Mouse (Mus musculus): ENCODE measurements around the gene Isyna1. TPM values are rescaled to one million over a fixed set of nuclear protein-coding genes. Genes with fewer than 3 reads are reported as not detected.

The Isyna1 gene
- total RNA-seq, 4 experiments from 2014 or later: 15.5 to 37.5 (median 23.7) TPM

Other genes starting within 250 kb of the Isyna1 start
- 10 to 100 TPM; 46.7 to 48.8 (median 47.5) TPM for gene Upf1, start 241.1 kb upstream of the Isyna1 start, total RNA-seq (2022)
- gene Comp, start 220.8 kb upstream of the Isyna1 start, total RNA-seq (2022): 1 to 10 TPM; 4.7 to 7.7 (median 6.2) TPM
- gene Crtc1, start 154.8 kb upstream of the Isyna1 start, total RNA-seq (2022): 1 to 10 TPM; 7.5 to 9.8 (median 7.6) TPM
- gene Klhl26, start 117.4 kb upstream of the Isyna1 start, total RNA-seq (2022): 1 to 10 TPM; 8.1 to 9.3 (median 8.4) TPM
- not detected for gene Tmem59l, start 107.0 kb upstream of the Isyna1 start, total RNA-seq (2022)
- gene Crlf1, start 101.2 kb upstream of the Isyna1 start, total RNA-seq (2022): under 1 TPM in 2 of 4 experiments, not detected in 2; 0.57 to 0.97 TPM
- gene Rex1bd, start 87.6 kb upstream of the Isyna1 start, total RNA-seq (2022): 100 to 1,000 TPM; 118 to 133 (median 124) TPM
- 1,000 to 10,000 TPM; 1,436 to 1,703 (median 1,558) TPM for gene Uba52, start 83.6 kb upstream of the Isyna1 start, total RNA-seq (2022)
- 100 to 1,000 TPM; 135 to 145 (median 137) TPM for gene Fkbp8, start 66.6 kb upstream of the Isyna1 start, total RNA-seq (2022)
- gene Kxd1, start 66.4 kb upstream of the Isyna1 start, total RNA-seq (2022): 100 to 1,000 TPM in 3 of 4 experiments, 10 to 100 TPM in 1; 97.9 to 114 (median 103) TPM
- 10 to 100 TPM in 3 of 4 experiments, 1 to 10 TPM in 1; 9.3 to 12.4 (median 10.6) TPM for gene Ell, start 54.9 kb upstream of the Isyna1 start, total RNA-seq (2022)
- gene Ssbp4, start 14.5 kb downstream of the Isyna1 start, total RNA-seq (2022): 10 to 100 TPM; 29.1 to 34.1 (median 31.3) TPM
- 1 to 10 TPM; 1.4 to 2.3 (median 1.8) TPM for gene Lrrc25, start 21.8 kb downstream of the Isyna1 start, total RNA-seq (2022)
- gene Gdf15, start 38.1 kb downstream of the Isyna1 start, total RNA-seq (2022): 1 to 10 TPM in 2 of 4 experiments, under 1 TPM in 2; 0.69 to 1.9 (median 1.2) TPM
- 10 to 100 TPM; 40.0 to 57.7 (median 44.4) TPM for gene Pgpep1, start 66.0 kb downstream of the Isyna1 start, total RNA-seq (2022)
- gene Lsm4, start 78.9 kb downstream of the Isyna1 start, total RNA-seq (2022): 10 to 100 TPM; 57.9 to 67.1 (median 63.4) TPM
- gene Jund, start 104.6 kb downstream of the Isyna1 start, total RNA-seq (2022): 100 to 1,000 TPM in 3 of 4 experiments, 10 to 100 TPM in 1; 84.2 to 134 (median 114) TPM
- under 1 TPM in 1 of 4 experiments, not detected in 3; 0.06 TPM for gene Iqcn, start 109.1 kb downstream of the Isyna1 start, total RNA-seq (2022)
- not detected for gene Gm3336, start 124.2 kb downstream of the Isyna1 start, total RNA-seq (2022)
- 1 to 10 TPM; 1.8 to 3.7 (median 2.4) TPM for gene Pde4c, start 129.3 kb downstream of the Isyna1 start, total RNA-seq (2022)
- gene Rab3a, start 160.3 kb downstream of the Isyna1 start, total RNA-seq (2022): 10 to 100 TPM; 46.3 to 60.7 (median 50.6) TPM
- gene Mpv17l2, start 166.6 kb downstream of the Isyna1 start, total RNA-seq (2022): 10 to 100 TPM; 23.2 to 32.5 (median 27.7) TPM
- 10 to 100 TPM; 19.3 to 24.1 (median 22.2) TPM for gene Pik3r2, start 182.3 kb downstream of the Isyna1 start, total RNA-seq (2022)
- 1 to 10 TPM; 6.5 to 8.4 (median 7.1) TPM for gene Mast3, start 210.7 kb downstream of the Isyna1 start, total RNA-seq (2022)
- gene Il12rb1, start 214.1 kb downstream of the Isyna1 start, total RNA-seq (2022): under 1 TPM in 2 of 4 experiments, not detected in 2; 0.16 to 0.49 TPM
- gene Arrdc2, start 245.3 kb downstream of the Isyna1 start, total RNA-seq (2022): 10 to 100 TPM in 3 of 4 experiments, 1 to 10 TPM in 1; 7.9 to 23.0 (median 13.6) TPM

Measured in heart, adult 8-10 months (tissue).